Mouse (Mus musculus) testis, adult 2 months (tissue): ENCODE measurements at regions not wholly inside any gene's neighbourhood (a gene's known extent, or its start where the extent isn't known, plus 50 kb on each side); places are given as distances from the start of the nearest gene placed in this dataset.

Experiments
- H3K27ac ChIP-seq: fragments of 200-500 bp; 2 replicates; pipeline ENCODE4 v1.5.1; 2012; ENCODE audit warnings: low read depth, low read length; ENCODE audit not compliant: control insufficient read depth, insufficient read depth
- H3K27me3 ChIP-seq: fragments of 200-500 bp; 2 replicates; pipeline ENCODE4 v1.6.1; 2012; ENCODE audit warnings: mild to moderate bottlenecking, low read length, moderate library complexity; ENCODE audit not compliant: control insufficient read depth, insufficient read depth
- H3K36me3 ChIP-seq: fragments of 200-500 bp; 2 replicates; pipeline ENCODE4 v1.6.1; 2012; ENCODE audit warnings: mild to moderate bottlenecking, low read length; ENCODE audit not compliant: control insufficient read depth, insufficient read depth
- H3K4me1 ChIP-seq: fragments of 200-500 bp; 2 replicates; pipeline ENCODE4 v1.6.1; 2012; ENCODE audit warnings: low read length; ENCODE audit not compliant: control insufficient read depth, insufficient read depth
- H3K4me3 ChIP-seq: fragments of 200-500 bp; 2 replicates; pipeline ENCODE4 v1.5.1; 2012; ENCODE audit warnings: low read depth, mild to moderate bottlenecking, low read length, moderate library complexity, mixed read lengths; ENCODE audit not compliant: control insufficient read depth
- CTCF ChIP-seq: fragments of 200-500 bp; IDR thresholded peaks from 2 replicates; pipeline ENCODE4 v1.5.1; 2012; ENCODE audit warnings: low read depth, mild to moderate bottlenecking, inconsistent platforms, low read length, moderate library complexity; ENCODE audit not compliant: control insufficient read depth, insufficient read depth, insufficient replicate concordance
- POLR2A ChIP-seq: fragments of 200-500 bp; IDR thresholded peaks from 2 replicates; pipeline ENCODE4 v1.6.1; 2012; ENCODE audit warnings: low read depth, mild to moderate bottlenecking, inconsistent platforms, low read length, moderate library complexity; ENCODE audit not compliant: control insufficient read depth

- Histone ChIP-seq H3K27ac (no peak overlapping the region), H3K4me1 (no peaks in the 10 kb centered on the region)
- no peak for TF ChIP-seq POLR2A
- no peak for TF ChIP-seq CTCF
Measured at GRCm38 (mm10) chr14:46514262-46514932, 123.9 kb upstream of the Bmp4 start.

GRCm38 (mm10) chr14:46512118-46512517 is 121.6 kb upstream of the Bmp4 start:
- Histone ChIP-seq H3K4me3 (no peak overlapping the region), H3K27ac (no peak overlapping the region), H3K4me1 (no peaks in the 10 kb centered on the region), H3K36me3 (no peaks in the 10 kb centered on the region), H3K27me3 (no peaks in the 10 kb centered on the region)
- TF ChIP-seq CTCF (no peak), POLR2A (no peak)

More at GRCm38 (mm10) chr14:46514262-46514932, 123.9 kb upstream of the Bmp4 start:
- H3K27me3 ChIP-seq, result no peaks in the 10 kb centered on the region
- no peak overlapping the region for H3K4me3 ChIP-seq
- H3K36me3 ChIP-seq, result no peaks in the 10 kb centered on the region

- no peaks in the 10 kb centered on the region for H3K36me3 ChIP-seq
- H3K4me1 ChIP-seq, result no peaks in the 10 kb centered on the region
- TF ChIP-seq POLR2A, result no peak
- no peak for TF ChIP-seq CTCF
- no peaks in the 10 kb centered on the region for H3K27me3 ChIP-seq
- peak overlapping the region; percentile 24; the same call in 1 of the 2 replicates for H3K4me3 ChIP-seq
- H3K27ac ChIP-seq, result no peak overlapping the region
Measured at GRCm38 (mm10) chr14:46508871-46509270, 118.4 kb upstream of the Bmp4 start.

GRCm38 (mm10) chr14:46505266-46505665 is 114.8 kb upstream of the Bmp4 start:
- no peaks in the 10 kb centered on the region for H3K27me3 ChIP-seq
- H3K36me3 ChIP-seq, result no peaks in the 10 kb centered on the region
- no peak for TF ChIP-seq POLR2A
- peak; percentile 63; the same call in 1 of the 2 replicates for TF ChIP-seq CTCF
- no peak overlapping the region for H3K27ac ChIP-seq
- H3K4me1 ChIP-seq, result no peaks in the 10 kb centered on the region
- no peak overlapping the region for H3K4me3 ChIP-seq

GRCm38 (mm10) chr14:46491601-46492000 is 101.1 kb upstream of the Bmp4 start:
- peaks cover 2% of the 10 kb centered on the region; the same call in 1 of the 2 replicates for H3K4me1 ChIP-seq

GRCm38 (mm10) chr14:46491182-46491581 is 100.7 kb upstream of the Bmp4 start:
- Histone ChIP-seq H3K27me3 (no peaks in the 10 kb centered on the region), H3K4me1 (peaks cover 2% of the 10 kb centered on the region; the same call in 1 of the 2 replicates), H3K36me3 (no peaks in the 10 kb centered on the region), H3K27ac (no peak overlapping the region), H3K4me3 (no peak overlapping the region)
- no peak for TF ChIP-seq POLR2A
- TF ChIP-seq CTCF, result no peak

More at GRCm38 (mm10) chr14:46491601-46492000, 101.1 kb upstream of the Bmp4 start:
- H3K36me3 ChIP-seq, result no peaks in the 10 kb centered on the region
- TF ChIP-seq CTCF (no peak), POLR2A (no peak)
- H3K4me3 ChIP-seq, result no peak overlapping the region
- H3K27ac ChIP-seq, result no peak overlapping the region
- no peaks in the 10 kb centered on the region for H3K27me3 ChIP-seq

GRCm38 (mm10) chr14:46487551-46487950 is 97.1 kb upstream of the Bmp4 start:
- Histone ChIP-seq H3K36me3 (no peaks in the 10 kb centered on the region), H3K27me3 (no peaks in the 10 kb centered on the region), H3K4me3 (no peak overlapping the region), H3K4me1 (peaks cover 2% of the 10 kb centered on the region; the same call in 1 of the 2 replicates), H3K27ac (no peak overlapping the region)
- TF ChIP-seq POLR2A (no peak), CTCF (no peak)
